Mouse (Mus musculus) heart, embryonic 11.5 days (tissue): Measurements from ENCODE around the gene Krtap14. TPM values are rescaled to one million over a fixed set of nuclear protein-coding genes. Genes with fewer than 3 reads are reported as not detected.

ENCODE experiments used
- ATAC-seq: fragments of 200-750 bp; cut with Nextera tagmentation; replicated peaks from 2 replicates; pipeline ENCODE4 v1.8.0; 2017; ENCODE audit warnings: moderate library complexity; ENCODE audit not compliant: insufficient number of reproducible peaks, low FRiP score, low TSS enrichment
- H3K27ac ChIP-seq: fragments of 300-500 bp; sonication (generic); 2 replicates; pipeline ENCODE4 v1.5.1; 2014; ENCODE audit warnings: mild to moderate bottlenecking, low read depth, low read length
- H3K27me3 ChIP-seq: fragments of 300-500 bp; sonication (generic); 2 replicates; pipeline ENCODE4 v1.6.1; 2014; ENCODE audit warnings: mild to moderate bottlenecking, low read length, mixed read lengths; ENCODE audit not compliant: control insufficient read depth, insufficient read depth
- H3K36me3 ChIP-seq: fragments of 300-500 bp; sonication (generic); 2 replicates; pipeline ENCODE4 v1.6.1; 2014; ENCODE audit warnings: mild to moderate bottlenecking, low read length, moderate library complexity, mixed read lengths; ENCODE audit not compliant: control insufficient read depth, insufficient read depth
- H3K4me1 ChIP-seq: fragments of 300-500 bp; sonication (generic); 2 replicates; pipeline ENCODE4 v1.6.1; 2014; ENCODE audit warnings: low read length; ENCODE audit not compliant: control insufficient read depth, insufficient read depth
- H3K4me2 ChIP-seq: fragments of 300-500 bp; sonication (generic); 2 replicates; pipeline ENCODE4 v1.6.1; 2014; ENCODE audit warnings: mild to moderate bottlenecking, moderate library complexity
- H3K4me3 ChIP-seq: fragments of 300-500 bp; sonication (generic); 2 replicates; pipeline ENCODE4 v1.5.1; 2014; ENCODE audit warnings: low read depth, low read length
- H3K9ac ChIP-seq: fragments of 300-500 bp; sonication (generic); 2 replicates; pipeline ENCODE4 v1.6.1; 2014; ENCODE audit warnings: mild to moderate bottlenecking, low read depth, low read length, moderate library complexity
- H3K9me3 ChIP-seq: fragments of 300-500 bp; sonication (generic); replicated peaks from 2 replicates; pipeline ENCODE4 v1.6.1; 2016; ENCODE audit warnings: low read length; ENCODE audit not compliant: control insufficient read depth
- WGBS: fragments of 180-500 bp; shearing (Covaris S2); extraction: QIAGEN DNeasy Blood & Tissue Kit; methylation state at CpG from one replicate; pipeline ENCODE4 v1.1.7; 2014; ENCODE audit not compliant: insufficient replicate concordance; 5-methylcytosine and 5-hydroxymethylcytosine counted together
- polyA plus RNA-seq: library from polyadenylated mRNA; unstranded; fragments of >200 nt; fragmentation: Nextera tagmentation; extraction: Ambion mirVana; gene quantifications from 2 replicates; pipeline ENCODE4 v1.2.1, GENCODE M21; 2014

Krtap14 gene
- polyA plus RNA-seq: not detected in 2 replicates

GRCm38 (mm10) chr16:88826095-88826652 lies at the start of gene Krtap14:
Krtap14 (minus strand) TSS chr16:88826145.
- Histone ChIP-seq H3K9me3 (no peaks in the 10 kb centered on the region), H3K4me2 (no peak within 1 kb of the TSS), H3K4me1 (no peaks in the 10 kb centered on the region), H3K36me3 (no peaks in the 10 kb centered on the region), H3K9ac (no peak within 1 kb of the TSS), H3K4me3 (no peak within 1 kb of the TSS), H3K27me3 (no peaks in the 10 kb centered on the region), H3K27ac (no peak within 1 kb of the TSS)
- ATAC-seq: no peak
- 76% methylated on average over 9 of the region's 9 CpGs for WGBS

- ATAC-seq: no peak
- H3K9me3 ChIP-seq: no peaks in the 10 kb centered on the region
- H3K27ac ChIP-seq: no peak within 1 kb of the TSS
- H3K4me2 ChIP-seq: no peak within 1 kb of the TSS
- H3K4me1 ChIP-seq: no peaks in the 10 kb centered on the region
- no peak within 1 kb of the TSS for H3K9ac ChIP-seq
- WGBS: 90% methylated on average over 3 of the region's 3 CpGs
- no peaks in the 10 kb centered on the region for H3K36me3 ChIP-seq
- no peaks in the 10 kb centered on the region for H3K27me3 ChIP-seq
- H3K4me3 ChIP-seq: no peak within 1 kb of the TSS
These were observed 48.2 kb upstream of the Krtap14 start, which contains the start of gene Krtap19-2 for GRCm38 (mm10) chr16:88874169-88874568. Krtap19-2 (minus strand) TSS chr16:88874269.

- no peak for ATAC-seq
- WGBS: 75% methylated on average over 6 of the region's 6 CpGs
- Histone ChIP-seq H3K27me3 (no peaks in the 10 kb centered on the region), H3K4me1 (no peaks in the 10 kb centered on the region), H3K27ac (no peak within 1 kb of the TSS), H3K4me2 (no peak within 1 kb of the TSS), H3K4me3 (no peak within 1 kb of the TSS), H3K36me3 (no peaks in the 10 kb centered on the region), H3K9ac (no peak within 1 kb of the TSS), H3K9me3 (no peaks in the 10 kb centered on the region)
These were observed 43.4 kb upstream of the Krtap14 start, which contains the start of gene Krtap19-1 for GRCm38 (mm10) chr16:88869311-88869710. Krtap19-1 (minus strand) TSS chr16:88869411.

GRCm38 (mm10) chr16:88864887-88865407 lies 39.0 kb upstream of the Krtap14 start:
- Histone ChIP-seq H3K9me3 (no peaks in the 10 kb centered on the region), H3K4me1 (no peaks in the 10 kb centered on the region), H3K27me3 (no peaks in the 10 kb centered on the region)

GRCm38 (mm10) chr16:88851450-88851849 lies 25.5 kb upstream of the Krtap14 start:
- H3K4me2 ChIP-seq: no peak overlapping the region
- no peak overlapping the region for H3K9ac ChIP-seq
- no peaks in the 10 kb centered on the region for H3K9me3 ChIP-seq
- H3K27me3 ChIP-seq: no peaks in the 10 kb centered on the region
- ATAC-seq: no peak
- H3K4me3 ChIP-seq: no peak overlapping the region
- H3K27ac ChIP-seq: no peak overlapping the region
- 14% methylated on average over 5 of the region's 5 CpGs for WGBS
- H3K4me1 ChIP-seq: no peaks in the 10 kb centered on the region
- no peaks in the 10 kb centered on the region for H3K36me3 ChIP-seq

More at GRCm38 (mm10) chr16:88864887-88865407, 39.0 kb upstream of the Krtap14 start:
- ATAC-seq: no peak
- no peak overlapping the region for H3K4me2 ChIP-seq
- H3K27ac ChIP-seq: no peak overlapping the region
- H3K36me3 ChIP-seq: no peaks in the 10 kb centered on the region
- 76% methylated on average over 4 of the region's 4 CpGs for WGBS
- no peak overlapping the region for H3K9ac ChIP-seq
- H3K4me3 ChIP-seq: no peak overlapping the region

GRCm38 (mm10) chr16:88848558-88848957 lies 22.6 kb upstream of the Krtap14 start:
- Histone ChIP-seq H3K9ac (no peak overlapping the region), H3K9me3 (no peaks in the 10 kb centered on the region), H3K4me3 (no peak overlapping the region), H3K27ac (no peak overlapping the region), H3K4me1 (no peaks in the 10 kb centered on the region), H3K36me3 (no peaks in the 10 kb centered on the region), H3K4me2 (no peak overlapping the region), H3K27me3 (no peaks in the 10 kb centered on the region)
- ATAC-seq: no peak
- 81% methylated on average over 4 of the region's 4 CpGs for WGBS

- Histone ChIP-seq H3K4me3 (no peak overlapping the region), H3K9ac (no peak overlapping the region), H3K4me2 (no peak overlapping the region), H3K27ac (no peak overlapping the region), H3K36me3 (no peaks in the 10 kb centered on the region), H3K4me1 (no peaks in the 10 kb centered on the region), H3K27me3 (no peaks in the 10 kb centered on the region), H3K9me3 (no peaks in the 10 kb centered on the region)
- WGBS: 80% methylated on average over 1 of the region's 1 CpGs
- no peak for ATAC-seq
These were observed 21.4 kb upstream of the Krtap14 start for GRCm38 (mm10) chr16:88847363-88847762.

GRCm38 (mm10) chr16:88826978-88827377 lies 1.0 kb upstream of the Krtap14 start:
- Histone ChIP-seq H3K4me3 (no peak overlapping the region), H3K4me1 (no peaks in the 10 kb centered on the region), H3K27ac (no peak overlapping the region), H3K9me3 (no peaks in the 10 kb centered on the region), H3K27me3 (no peaks in the 10 kb centered on the region), H3K36me3 (no peaks in the 10 kb centered on the region), H3K4me2 (no peak overlapping the region), H3K9ac (no peak overlapping the region)
- 70% methylated on average over 3 of the region's 3 CpGs for WGBS
- ATAC-seq: no peak

GRCm38 (mm10) chr16:88823736-88824135 lies 2.2 kb downstream of the Krtap14 start:
- Histone ChIP-seq H3K4me2 (no peak overlapping the region), H3K27ac (no peak overlapping the region), H3K36me3 (no peaks in the 10 kb centered on the region), H3K9me3 (no peaks in the 10 kb centered on the region), H3K9ac (no peak overlapping the region), H3K4me3 (no peak overlapping the region), H3K4me1 (no peaks in the 10 kb centered on the region), H3K27me3 (no peaks in the 10 kb centered on the region)
- WGBS: 73% methylated on average over 3 of the region's 3 CpGs
- no peak for ATAC-seq
